Mouse (Mus musculus): ENCODE data around the gene Cebpe. TPM values are rescaled to one million over a fixed set of nuclear protein-coding genes. Genes with fewer than 3 reads are reported as not detected.

Gene Cebpe
- polyA plus RNA-seq, 1 experiment from 2014 or later: not detected

DNA sequence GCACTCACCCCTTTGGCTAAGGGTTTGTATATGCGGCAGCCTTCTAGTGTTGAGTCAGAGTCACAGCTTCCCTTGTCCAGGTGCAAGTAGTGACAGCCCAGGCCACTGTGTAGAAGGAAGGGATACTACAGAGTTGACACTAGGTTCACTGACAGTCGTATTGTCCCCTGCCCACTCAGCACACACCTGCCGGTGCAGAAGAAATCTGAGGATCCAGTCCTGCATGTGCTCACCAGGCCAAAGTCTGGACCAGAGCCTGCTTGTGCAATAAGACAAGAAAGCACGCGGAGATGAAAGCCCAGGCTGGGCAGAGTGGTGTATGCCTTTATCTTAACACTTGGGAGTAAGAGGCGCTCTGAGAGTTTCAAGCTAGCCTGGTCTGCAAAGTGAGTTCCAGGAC is 16.9 kb downstream of the Cebpe start:
- no peaks in the 10 kb centered on the region for H3K27me3 ChIP-seq (ENCODE audit: control insufficient read depth, insufficient read depth, low read length)
- no peak overlapping the region for H3K27ac ChIP-seq (ENCODE audit: low read length)
- peaks cover 7% of the 10 kb centered on the region for H3K36me3 ChIP-seq (ENCODE audit: control insufficient read depth, insufficient read depth)
- WGBS: 56% methylated on average over 6 of the region's 6 CpGs
- H3K4me1 ChIP-seq (ENCODE audit: control insufficient read depth, insufficient read depth, low read length): no peaks in the 10 kb centered on the region
- H3K9me3 ChIP-seq (replicated peaks; ENCODE audit: control insufficient read depth, low read length): no peaks in the 10 kb centered on the region
- ATAC-seq (replicated peaks; ENCODE audit: extremely low read depth, insufficient read depth, low FRiP score): no peak
- no peak overlapping the region for H3K9ac ChIP-seq (ENCODE audit: low read length)
- H3K4me3 ChIP-seq (ENCODE audit: low read length): no peak overlapping the region
- H3K4me2 ChIP-seq (ENCODE audit: low read depth, low read length): no peak overlapping the region

DNA sequence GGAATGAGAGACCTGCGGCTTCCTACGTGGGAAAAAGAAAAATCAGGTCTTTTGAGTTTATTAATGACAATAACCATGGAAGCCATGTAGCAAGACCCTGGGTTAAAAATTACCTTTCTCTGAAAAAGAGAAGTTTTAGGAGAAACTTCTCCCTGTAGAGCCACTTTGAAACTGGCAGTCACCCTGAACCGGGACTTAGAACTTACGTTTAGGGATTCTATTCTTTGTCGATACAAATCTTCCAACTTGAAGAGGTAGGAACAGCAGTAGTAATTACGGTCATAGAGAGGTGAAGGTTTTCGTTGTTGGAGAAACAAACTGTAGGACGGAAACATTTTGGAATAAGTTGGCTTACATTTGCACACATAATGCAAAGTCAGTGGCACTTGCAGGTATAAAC is 24.7 kb downstream of the Cebpe start:
- 4% methylated on average over 8 of the region's 8 CpGs for WGBS
- peak overlapping the region; percentile 99 for H3K27ac ChIP-seq (ENCODE audit: low read length)
- peaks cover 27% of the 10 kb centered on the region for H3K4me1 ChIP-seq (ENCODE audit: control insufficient read depth, insufficient read depth, low read length)
- H3K9me3 ChIP-seq (replicated peaks; ENCODE audit: control insufficient read depth, low read length): no peaks in the 10 kb centered on the region
- ATAC-seq (replicated peaks; ENCODE audit: extremely low read depth, insufficient read depth, low FRiP score): no peak
- H3K4me2 ChIP-seq (ENCODE audit: low read depth, low read length): peak overlapping the region; percentile 84
- H3K4me3 ChIP-seq (ENCODE audit: low read length): peak overlapping the region; percentile 96
- peaks cover 19% of the 10 kb centered on the region for H3K36me3 ChIP-seq (ENCODE audit: control insufficient read depth, insufficient read depth)
- peak overlapping the region; percentile 100 for H3K9ac ChIP-seq (ENCODE audit: low read length)
- H3K27me3 ChIP-seq (ENCODE audit: control insufficient read depth, insufficient read depth, low read length): no peaks in the 10 kb centered on the region

DNA sequence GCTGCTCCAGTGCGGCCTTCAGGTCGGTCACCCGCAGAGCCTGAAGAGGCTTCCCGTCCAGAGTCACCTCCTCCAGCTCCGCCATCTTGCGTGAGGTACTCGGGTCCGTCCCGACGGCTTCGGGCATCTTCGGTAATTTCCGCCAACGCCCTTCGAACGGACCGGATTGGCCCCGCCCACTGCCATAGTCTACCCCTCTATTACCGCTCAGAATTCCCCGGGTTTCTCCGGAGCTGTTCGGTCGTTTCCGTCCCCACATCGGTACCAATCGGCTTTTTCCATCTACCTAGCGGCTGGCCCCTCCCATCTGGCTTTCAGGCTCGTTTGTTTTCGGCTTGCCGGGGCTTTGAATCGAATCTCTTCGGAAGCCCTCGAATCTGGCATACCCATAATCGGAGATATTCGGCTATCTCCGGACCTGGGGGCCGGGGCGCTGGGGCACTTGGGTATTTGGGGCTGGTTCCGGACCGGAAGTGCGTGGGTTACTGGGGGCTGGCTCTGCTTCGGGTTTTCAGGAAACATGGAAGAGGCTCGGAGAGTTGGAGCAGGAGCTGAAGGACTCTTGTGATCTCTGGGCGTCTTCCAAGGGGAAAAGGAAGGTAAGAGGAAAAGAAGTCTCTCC is 25.3 kb downstream of the Cebpe start, which contains the start of gene Acin1:
Gene Acin1 (minus strand): TSS at position 410 of the 622 bp plus-strand sequence.
- peak within 1 kb of the TSS; percentile 99 for H3K27ac ChIP-seq (ENCODE audit: low read length)
- peak within 1 kb of the TSS; percentile 100 for H3K9ac ChIP-seq (ENCODE audit: low read length)
- 0% methylated on average over 44 of the region's 44 CpGs for WGBS
- peak within 1 kb of the TSS; percentile 92 for H3K4me2 ChIP-seq (ENCODE audit: low read depth, low read length)
- no peaks in the 10 kb centered on the region for H3K9me3 ChIP-seq (replicated peaks; ENCODE audit: control insufficient read depth, low read length)
- H3K4me1 ChIP-seq (ENCODE audit: control insufficient read depth, insufficient read depth, low read length): peaks cover 27% of the 10 kb centered on the region
- peaks cover 19% of the 10 kb centered on the region for H3K36me3 ChIP-seq (ENCODE audit: control insufficient read depth, insufficient read depth)
- H3K27me3 ChIP-seq (ENCODE audit: control insufficient read depth, insufficient read depth, low read length): no peaks in the 10 kb centered on the region
- ATAC-seq (replicated peaks; ENCODE audit: extremely low read depth, insufficient read depth, low FRiP score): peak; percentile 97
- peak within 1 kb of the TSS; percentile 96 for H3K4me3 ChIP-seq (ENCODE audit: low read length)

DNA sequence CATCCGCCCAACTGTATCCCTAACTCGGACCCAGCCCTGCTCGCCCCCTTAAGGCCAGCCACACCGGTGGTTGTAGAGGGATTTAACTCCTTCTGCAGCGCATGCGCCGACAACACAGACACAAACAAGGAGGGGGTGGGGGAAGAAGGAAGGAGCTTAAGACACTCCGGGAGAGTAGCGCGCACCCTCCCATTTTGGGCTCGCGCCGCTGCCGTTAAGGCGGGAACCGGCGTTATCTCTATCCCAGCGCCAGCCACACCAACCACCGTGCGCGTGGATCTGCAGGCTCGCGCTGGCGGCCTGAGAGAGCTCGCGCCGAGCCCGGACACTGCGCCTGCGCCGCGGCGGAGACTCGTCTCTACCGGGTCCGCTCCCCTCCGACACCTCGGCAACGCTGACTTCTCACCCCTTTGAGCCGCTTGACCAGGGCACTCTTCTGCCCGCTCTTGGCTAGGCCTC is 25.9 kb downstream of the Cebpe start, which contains the start of gene 1700123O20Rik:
Gene 1700123O20Rik (plus strand): TSS at position 154 of the 459 bp plus-strand sequence.
- peak within 1 kb of the TSS; percentile 99 for H3K27ac ChIP-seq (ENCODE audit: low read length)
- peak within 1 kb of the TSS; percentile 92 for H3K4me2 ChIP-seq (ENCODE audit: low read depth, low read length)
- H3K9me3 ChIP-seq (replicated peaks; ENCODE audit: control insufficient read depth, low read length): no peaks in the 10 kb centered on the region
- H3K9ac ChIP-seq (ENCODE audit: low read length): peak within 1 kb of the TSS; percentile 100
- peak; percentile 72 for ATAC-seq (replicated peaks; ENCODE audit: extremely low read depth, insufficient read depth, low FRiP score)
- peaks cover 19% of the 10 kb centered on the region for H3K36me3 ChIP-seq (ENCODE audit: control insufficient read depth, insufficient read depth)
- H3K27me3 ChIP-seq (ENCODE audit: control insufficient read depth, insufficient read depth, low read length): no peaks in the 10 kb centered on the region
- peak within 1 kb of the TSS; percentile 96 for H3K4me3 ChIP-seq (ENCODE audit: low read length)
- WGBS: 0% methylated on average over 41 of the region's 41 CpGs
- H3K4me1 ChIP-seq (ENCODE audit: control insufficient read depth, insufficient read depth, low read length): peaks cover 27% of the 10 kb centered on the region

DNA sequence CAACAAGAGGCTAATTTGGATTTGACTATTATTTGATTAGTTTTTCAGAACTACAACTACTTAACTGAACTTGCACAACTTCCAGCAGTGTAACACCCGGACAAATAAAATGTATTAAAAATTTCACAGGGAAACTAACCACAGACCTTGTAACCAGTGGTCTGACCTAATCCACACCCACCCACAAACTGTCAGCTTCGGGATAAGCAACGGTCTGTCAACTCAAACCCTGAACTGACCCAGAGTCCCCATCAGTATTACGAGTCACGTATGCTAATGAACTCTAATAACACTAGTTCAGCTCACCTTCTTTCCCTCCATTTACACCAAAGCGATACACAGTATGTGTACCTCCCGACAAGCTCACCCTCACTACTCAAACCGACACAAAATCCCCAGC is 26.5 kb downstream of the Cebpe start:
- 8% methylated on average over 8 of the region's 8 CpGs for WGBS
- H3K4me1 ChIP-seq (ENCODE audit: control insufficient read depth, insufficient read depth, low read length): peaks cover 27% of the 10 kb centered on the region
- H3K9me3 ChIP-seq (replicated peaks; ENCODE audit: control insufficient read depth, low read length): no peaks in the 10 kb centered on the region
- peak overlapping the region; percentile 100 for H3K9ac ChIP-seq (ENCODE audit: low read length)
- H3K27ac ChIP-seq (ENCODE audit: low read length): peak overlapping the region; percentile 99
- ATAC-seq (replicated peaks; ENCODE audit: extremely low read depth, insufficient read depth, low FRiP score): no peak
- peaks cover 19% of the 10 kb centered on the region for H3K36me3 ChIP-seq (ENCODE audit: control insufficient read depth, insufficient read depth)
- peak overlapping the region; percentile 92 for H3K4me2 ChIP-seq (ENCODE audit: low read depth, low read length)
- H3K27me3 ChIP-seq (ENCODE audit: control insufficient read depth, insufficient read depth, low read length): no peaks in the 10 kb centered on the region
- H3K4me3 ChIP-seq (ENCODE audit: low read length): peak overlapping the region; percentile 96

DNA sequence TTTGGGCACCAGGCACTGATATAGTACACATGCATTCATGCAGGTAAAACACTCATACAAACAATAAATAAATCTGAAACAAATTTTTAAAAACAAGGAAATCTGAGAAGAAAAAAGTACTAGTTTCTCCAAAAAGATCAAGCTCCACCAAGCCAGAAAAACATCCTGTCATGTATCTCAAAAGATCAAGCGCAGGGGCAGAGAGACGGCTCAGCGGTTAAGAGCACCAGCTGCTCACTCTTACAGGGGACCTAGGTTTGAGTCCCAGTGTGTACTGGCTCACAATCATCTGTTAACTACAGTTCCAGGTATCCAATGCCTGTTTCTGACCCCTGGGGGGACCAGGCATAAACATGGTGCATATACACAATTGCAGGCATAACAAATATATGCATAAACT is 29.6 kb downstream of the Cebpe start:
- no peak overlapping the region for H3K27ac ChIP-seq (ENCODE audit: low read length)
- H3K9me3 ChIP-seq (replicated peaks; ENCODE audit: control insufficient read depth, low read length): no peaks in the 10 kb centered on the region
- no peak for ATAC-seq (replicated peaks; ENCODE audit: extremely low read depth, insufficient read depth, low FRiP score)
- no peaks in the 10 kb centered on the region for H3K27me3 ChIP-seq (ENCODE audit: control insufficient read depth, insufficient read depth, low read length)
- H3K36me3 ChIP-seq (ENCODE audit: control insufficient read depth, insufficient read depth): peaks cover 24% of the 10 kb centered on the region
- WGBS: 84% methylated on average over 3 of the region's 3 CpGs
- no peak overlapping the region for H3K9ac ChIP-seq (ENCODE audit: low read length)
- H3K4me2 ChIP-seq (ENCODE audit: low read depth, low read length): no peak overlapping the region
- H3K4me1 ChIP-seq (ENCODE audit: control insufficient read depth, insufficient read depth, low read length): peaks cover 13% of the 10 kb centered on the region
- H3K4me3 ChIP-seq (ENCODE audit: low read length): no peak overlapping the region

DNA sequence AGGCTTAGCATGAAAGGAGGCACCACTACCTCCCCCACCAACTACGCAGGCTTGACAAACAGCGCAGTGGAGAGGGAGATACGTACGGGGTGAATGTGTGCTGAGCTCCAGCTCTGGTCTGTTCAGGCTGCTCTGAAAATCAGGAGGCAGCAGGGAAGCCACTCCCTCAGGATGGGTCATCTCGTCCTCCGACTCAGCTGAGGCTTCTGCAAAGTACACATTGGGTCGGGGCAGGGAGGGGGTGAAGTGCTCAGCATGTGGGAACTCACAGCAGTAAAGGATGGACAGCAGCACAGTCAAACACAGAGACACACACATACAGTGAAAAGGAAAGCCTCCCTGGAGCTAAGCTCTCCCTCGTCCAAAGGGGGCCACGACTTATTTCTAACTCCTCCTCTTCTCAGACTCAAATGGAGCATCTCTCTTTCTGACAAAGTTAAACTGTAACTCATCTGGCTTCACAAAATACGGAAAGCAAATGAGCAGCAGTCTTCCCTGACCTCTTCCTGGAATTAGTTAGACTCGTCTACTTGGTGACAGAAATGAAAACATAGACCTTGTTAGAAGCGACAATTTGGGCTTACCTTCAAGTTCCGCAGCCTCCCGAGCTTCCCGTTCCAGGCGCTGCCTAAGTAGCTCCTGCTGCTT is 33.2 kb downstream of the Cebpe start:
- H3K36me3 ChIP-seq (ENCODE audit: control insufficient read depth, insufficient read depth): peaks cover 36% of the 10 kb centered on the region
- no peak overlapping the region for H3K4me2 ChIP-seq (ENCODE audit: low read depth, low read length)
- H3K4me1 ChIP-seq (ENCODE audit: control insufficient read depth, insufficient read depth, low read length): peaks cover 5% of the 10 kb centered on the region; the same call in 1 of the 2 replicates
- H3K27me3 ChIP-seq (ENCODE audit: control insufficient read depth, insufficient read depth, low read length): no peaks in the 10 kb centered on the region
- no peak for ATAC-seq (replicated peaks; ENCODE audit: extremely low read depth, insufficient read depth, low FRiP score)
- no peak overlapping the region for H3K4me3 ChIP-seq (ENCODE audit: low read length)
- no peak overlapping the region for H3K27ac ChIP-seq (ENCODE audit: low read length)
- no peaks in the 10 kb centered on the region for H3K9me3 ChIP-seq (replicated peaks; ENCODE audit: control insufficient read depth, low read length)
- WGBS: 86% methylated on average over 16 of the region's 16 CpGs
- no peak overlapping the region for H3K9ac ChIP-seq (ENCODE audit: low read length)

DNA sequence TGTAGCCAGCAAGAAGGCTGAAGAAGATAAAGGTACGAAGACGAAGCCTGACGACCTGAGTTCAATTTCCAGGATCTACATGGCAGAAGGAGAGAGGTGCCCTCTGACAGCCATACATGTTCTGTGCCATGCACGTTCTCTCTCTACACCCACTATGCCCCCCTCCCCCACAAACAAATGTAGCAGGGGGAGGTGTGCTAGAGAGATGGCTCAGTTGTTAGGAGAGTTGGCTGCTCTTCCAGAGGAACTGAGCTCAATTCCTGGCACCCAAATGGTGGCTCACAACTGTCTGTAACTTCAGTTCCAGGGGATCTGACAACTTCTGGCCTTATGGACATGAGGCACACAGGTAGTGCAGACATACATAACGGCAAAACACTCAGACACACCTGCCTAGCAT is 35.7 kb downstream of the Cebpe start:
- ATAC-seq (replicated peaks; ENCODE audit: extremely low read depth, insufficient read depth, low FRiP score): no peak
- H3K9me3 ChIP-seq (replicated peaks; ENCODE audit: control insufficient read depth, low read length): no peaks in the 10 kb centered on the region
- peaks cover 40% of the 10 kb centered on the region for H3K36me3 ChIP-seq (ENCODE audit: control insufficient read depth, insufficient read depth)
- 83% methylated on average over 5 of the region's 5 CpGs for WGBS
- no peak overlapping the region for H3K4me2 ChIP-seq (ENCODE audit: low read depth, low read length)
- no peak overlapping the region for H3K4me3 ChIP-seq (ENCODE audit: low read length)
- no peak overlapping the region for H3K27ac ChIP-seq (ENCODE audit: low read length)
- no peaks in the 10 kb centered on the region for H3K27me3 ChIP-seq (ENCODE audit: control insufficient read depth, insufficient read depth, low read length)
- no peak overlapping the region for H3K9ac ChIP-seq (ENCODE audit: low read length)
- peaks cover 3% of the 10 kb centered on the region; the same call in 1 of the 2 replicates for H3K4me1 ChIP-seq (ENCODE audit: control insufficient read depth, insufficient read depth, low read length)

DNA sequence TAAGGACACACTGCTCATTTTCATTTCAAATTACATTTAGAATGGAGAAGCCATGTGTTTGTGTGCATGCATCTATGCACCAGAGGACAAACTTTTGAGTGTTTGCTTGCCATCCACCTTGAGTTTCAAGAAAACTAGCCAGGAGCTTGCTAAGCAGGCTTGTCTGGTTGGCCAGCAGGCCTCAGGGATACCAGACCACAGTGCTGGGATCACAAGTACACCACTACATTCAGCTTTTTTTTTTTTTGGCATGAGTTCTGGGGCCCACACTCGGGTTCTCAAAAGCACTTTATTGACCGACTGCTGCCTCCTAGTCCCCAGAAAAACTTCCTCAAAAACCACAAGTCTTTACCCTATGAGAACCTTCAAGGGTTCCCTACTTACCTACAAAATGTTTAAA is 37.7 kb downstream of the Cebpe start:
- no peak overlapping the region for H3K27ac ChIP-seq (ENCODE audit: low read length)
- H3K27me3 ChIP-seq (ENCODE audit: control insufficient read depth, insufficient read depth, low read length): no peaks in the 10 kb centered on the region
- no peak overlapping the region for H3K4me3 ChIP-seq (ENCODE audit: low read length)
- peaks cover 38% of the 10 kb centered on the region for H3K36me3 ChIP-seq (ENCODE audit: control insufficient read depth, insufficient read depth)
- no peak for ATAC-seq (replicated peaks; ENCODE audit: extremely low read depth, insufficient read depth, low FRiP score)
- H3K4me2 ChIP-seq (ENCODE audit: low read depth, low read length): no peak overlapping the region
- WGBS: 57% methylated on average over 2 of the region's 2 CpGs
- no peak overlapping the region for H3K9ac ChIP-seq (ENCODE audit: low read length)
- H3K9me3 ChIP-seq (replicated peaks; ENCODE audit: control insufficient read depth, low read length): no peaks in the 10 kb centered on the region
- peaks cover 3% of the 10 kb centered on the region; the same call in 1 of the 2 replicates for H3K4me1 ChIP-seq (ENCODE audit: control insufficient read depth, insufficient read depth, low read length)

Measured in heart, embryonic 16.5 days (tissue).